Comparison of ENCODE assay signal across 12 mouse cellular contexts in genomic region chr19:36896791-36897569, GRCm38 (mm10). TPM values are rescaled to one million over a fixed set of nuclear protein-coding genes. Genes with fewer than 3 reads are reported as not detected.
DNase-seq lines count a peak whose midpoint lies in the region; ATAC-seq lines count a peak whose summit lies in the region.
"Had no signal": no experiment of that assay in that cellular context is flagged by ENCODE, and none has a peak within 500 bp of the region (broad histone marks: within the 10 kb centered on the region; RNA-seq: fewer than 3 reads in every experiment).

No protein-coding gene starts in this region.

- H3K9me3 ChIP-seq in forebrain, embryonic 11.5 days (ENCODE audit: control insufficient read depth, low read length) = no peaks in the 10 kb centered on the region
- no peaks in the 10 kb centered on the region for H3K9me3 ChIP-seq in hindbrain, embryonic 16.5 days (ENCODE audit: control insufficient read depth, low read length)
- H3K9me3 ChIP-seq in neural tube, embryonic 11.5 days (ENCODE audit: control insufficient read depth, low read length) = no peaks in the 10 kb centered on the region
- H3K9me3 ChIP-seq: embryonic facial prominence, embryonic 15.5 days; liver, embryonic 12.5 days had no signal

- H3K36me3 ChIP-seq in forebrain, embryonic 11.5 days (ENCODE audit: control insufficient read depth, insufficient read depth, low read length) = peaks cover 3% of the 10 kb centered on the region
- peaks cover 17% of the 10 kb centered on the region for H3K36me3 ChIP-seq in hindbrain, embryonic 16.5 days (ENCODE audit: control insufficient read depth, insufficient read depth, low read length)
- peaks cover 12% of the 10 kb centered on the region for H3K36me3 ChIP-seq in neural tube, embryonic 11.5 days (ENCODE audit: control insufficient read depth, insufficient read depth, low read length)

- ATAC-seq in forebrain, embryonic 11.5 days (replicated peaks; ENCODE audit: low FRiP score) = peak; percentile 91
- ATAC-seq in hindbrain, embryonic 16.5 days = peak; percentile 87
- ATAC-seq in neural tube, embryonic 11.5 days (ENCODE audit: insufficient read depth, low FRiP score, low TSS enrichment) = peak; percentile 93
- ATAC-seq: liver, embryonic 12.5 days had no signal

- H3K27me3 ChIP-seq in forebrain, embryonic 11.5 days (ENCODE audit: control insufficient read depth, insufficient read depth, low read length) = no peaks in the 10 kb centered on the region
- no peaks in the 10 kb centered on the region for H3K27me3 ChIP-seq in hindbrain, embryonic 16.5 days (replicated peaks; ENCODE audit: control insufficient read depth, insufficient read depth, low read length)
- no peaks in the 10 kb centered on the region; the same call in 1 of the 2 replicates for H3K27me3 ChIP-seq in neural tube, embryonic 11.5 days (ENCODE audit: control insufficient read depth, insufficient read depth, low read length)
- H3K27me3 ChIP-seq: embryonic facial prominence, embryonic 15.5 days; liver, embryonic 12.5 days had no signal

- no peak overlapping the region for H3K4me2 ChIP-seq in forebrain, embryonic 11.5 days (ENCODE audit: low read depth, low read length, severe bottlenecking)
- no peak overlapping the region for H3K4me2 ChIP-seq in hindbrain, embryonic 16.5 days (ENCODE audit: low read length)
- no peak overlapping the region for H3K4me2 ChIP-seq in neural tube, embryonic 11.5 days (ENCODE audit: low read depth)
- H3K4me2 ChIP-seq: embryonic facial prominence, embryonic 15.5 days; liver, embryonic 12.5 days had no signal

- peak; percentile 79 for DNase-seq in embryo, embryonic 10.5 days (ENCODE audit: low spot score)
- DNase-seq in forebrain, embryonic 11.5 days (ENCODE audit: low spot score) = peak; percentile 79
- peak; percentile 77 for DNase-seq in neural tube, embryonic 11.5 days (ENCODE audit: low spot score)
- DNase-seq in adrenal gland, adult 18-20 months (ENCODE audit: low spot score in 2 of 2) = no peak
- no peak for DNase-seq in cerebellum, adult 8-10 months
- DNase-seq in lung, postnatal 36 days = no peak
- DNase-seq: kidney, adult 8-10 months; layer of hippocampus, postnatal 36 days had no signal

- no peak overlapping the region for H3K9ac ChIP-seq in forebrain, embryonic 11.5 days (ENCODE audit: low read length)
- peak overlapping the region; percentile 22; the same call in 1 of the 2 replicates for H3K9ac ChIP-seq in hindbrain, embryonic 16.5 days (ENCODE audit: low read depth, low read length)
- H3K9ac ChIP-seq in neural tube, embryonic 11.5 days (ENCODE audit: low read length) = no peak overlapping the region
- H3K9ac ChIP-seq: embryonic facial prominence, embryonic 15.5 days; liver, embryonic 12.5 days had no signal

- H3K4me1 ChIP-seq in forebrain, embryonic 11.5 days (replicated peaks; ENCODE audit: control insufficient read depth, insufficient read depth, low read length) = peaks cover 9% of the 10 kb centered on the region; the same call in 1 of the 2 replicates
- H3K4me1 ChIP-seq in hindbrain, embryonic 16.5 days (ENCODE audit: control insufficient read depth, insufficient read depth, low read depth, low read length) = peaks cover 8% of the 10 kb centered on the region
- peaks cover 6% of the 10 kb centered on the region; the same call in 1 of the 2 replicates for H3K4me1 ChIP-seq in neural tube, embryonic 11.5 days (ENCODE audit: control insufficient read depth, insufficient read depth, low read length)
- H3K4me1 ChIP-seq: liver, embryonic 12.5 days had no signal

- H3K27ac ChIP-seq in forebrain, embryonic 11.5 days (ENCODE audit: low read depth, low read length) = peak overlapping the region; percentile 83
- peak overlapping the region; percentile 66 for H3K27ac ChIP-seq in hindbrain, embryonic 16.5 days (ENCODE audit: low read depth, low read length)
- peak overlapping the region; percentile 73; the same call in 1 of the 2 replicates for H3K27ac ChIP-seq in neural tube, embryonic 11.5 days (ENCODE audit: low read depth, low read length)
- H3K27ac ChIP-seq: embryonic facial prominence, embryonic 15.5 days; liver, embryonic 12.5 days; macrophage had no signal

- WGBS in forebrain, embryonic 11.5 days = 6% methylated on average over 10 of the region's 10 CpGs
- WGBS in hindbrain, embryonic 16.5 days = 9% methylated on average over 10 of the region's 10 CpGs
- WGBS in neural tube, embryonic 11.5 days = 9% methylated on average over 10 of the region's 10 CpGs

- H3K4me3 ChIP-seq in forebrain, embryonic 11.5 days (ENCODE audit: low read depth, low read length) = no peak overlapping the region
- H3K4me3 ChIP-seq in hindbrain, embryonic 16.5 days (ENCODE audit: low read length) = no peak overlapping the region
- H3K4me3 ChIP-seq in neural tube, embryonic 11.5 days (ENCODE audit: low read depth, low read length) = no peak overlapping the region
- H3K4me3 ChIP-seq: embryonic facial prominence, embryonic 15.5 days; liver, embryonic 12.5 days had no signal

RNA-seq across cellular contexts. Expression of gene Fgfbp3, which starts 22.4 kb away (rescaled TPM):
- polyA plus RNA-seq in forebrain, embryonic 11.5 days (2014; fragmentation: Nextera tagmentation; extraction: Ambion mirVana) = 28.6 and 29.3 TPM in 2 replicates
- 28.2 and 44.1 TPM in 2 replicates for polyA plus RNA-seq in hindbrain, embryonic 16.5 days (2015; fragmentation: Nextera tagmentation; extraction: Ambion mirVana)
- 60.8 and 65.0 TPM in 2 replicates for polyA plus RNA-seq in neural tube, embryonic 11.5 days (2014; fragmentation: Nextera tagmentation; extraction: Ambion mirVana)
- 1 to 10 TPM; 2.4 to 3.8 TPM for total RNA-seq in adrenal gland, adult 18-20 months (2021)

RNA-seq across cellular contexts. Expression of gene Btaf1, which starts 28.9 kb away (rescaled TPM):
- 23.3 and 23.8 TPM in 2 replicates for polyA plus RNA-seq in forebrain, embryonic 11.5 days (2014; fragmentation: Nextera tagmentation; extraction: Ambion mirVana)
- polyA plus RNA-seq in hindbrain, embryonic 16.5 days (2015; fragmentation: Nextera tagmentation; extraction: Ambion mirVana) = 6.6 and 8.7 TPM in 2 replicates
- polyA plus RNA-seq in neural tube, embryonic 11.5 days (2014; fragmentation: Nextera tagmentation; extraction: Ambion mirVana) = 21.9 and 22.2 TPM in 2 replicates
- 10 to 100 TPM; 29.2 to 31.0 TPM for total RNA-seq in adrenal gland, adult 18-20 months (2021)

Comparison
In these comparisons a context has a peak if more than half of its experiments do, and no peak if none do; other contexts are left out.
1. DNase-seq: peak in embryo, embryonic 10.5 days (single experiment), forebrain, embryonic 11.5 days (single experiment) and neural tube, embryonic 11.5 days (single experiment); none in adrenal gland, adult 18-20 months (0 of 2), cerebellum, adult 8-10 months (single experiment) and lung, postnatal 36 days (single experiment).
2. Peak in every context shown above with its lines, with median percentiles within 50 percentile points of each other: ATAC-seq and H3K27ac ChIP-seq.